Mouse (Mus musculus): ENCODE data around the gene Prkce.

- no peak for TF ChIP-seq POLR2A (IDR thresholded peaks at IDR 0.05; ENCODE audit: insufficient read depth, low read depth, low read length)
- TF ChIP-seq CTCF (IDR thresholded peaks at IDR 0.05; ENCODE audit: insufficient read depth, low read depth, low read length) = no peak
These were observed 152.5 kb downstream of the Prkce start for GRCm38 (mm10) chr17:86319967-86320602.
